Mouse (Mus musculus) liver, adult 2 months (tissue): ENCODE data around the gene Srebf2.

ENCODE experiments used
- CTCF ChIP-seq: fragments of 200-500 bp; IDR thresholded peaks from 2 replicates; pipeline ENCODE4 v1.5.1; 2011; ENCODE audit warnings: low read depth, low read length, control low read depth
- POLR2A ChIP-seq: fragments of 200-500 bp; IDR thresholded peaks from 2 replicates; pipeline ENCODE4 v1.6.1; 2011; ENCODE audit warnings: low read length, control low read depth; ENCODE audit not compliant: insufficient read depth; ENCODE audit errors: extremely low read depth

DNA sequence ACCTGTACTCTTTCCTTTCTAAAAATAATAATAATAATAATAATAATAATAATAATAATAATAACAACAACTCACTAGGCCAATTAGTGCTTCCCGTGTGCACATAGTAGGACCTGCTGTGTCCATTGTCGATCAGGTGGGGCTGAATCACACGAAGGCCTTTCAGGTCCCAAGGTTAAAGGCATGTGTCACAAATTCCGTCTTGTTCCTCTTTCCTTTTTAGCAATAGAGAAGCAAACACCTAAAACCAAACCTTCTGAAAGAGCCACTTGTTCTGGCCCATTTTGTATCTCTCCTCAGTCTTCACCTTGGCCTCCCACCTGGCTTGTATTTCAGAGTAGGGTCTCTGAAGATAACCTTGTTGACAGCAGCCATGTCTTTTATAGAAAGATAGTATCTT is 4.2 kb downstream of the Srebf2 start:
- no peak for TF ChIP-seq CTCF
- no peak for TF ChIP-seq POLR2A
